ENCODE assay signal across 9 mouse cellular contexts in the genomic region with DNA sequence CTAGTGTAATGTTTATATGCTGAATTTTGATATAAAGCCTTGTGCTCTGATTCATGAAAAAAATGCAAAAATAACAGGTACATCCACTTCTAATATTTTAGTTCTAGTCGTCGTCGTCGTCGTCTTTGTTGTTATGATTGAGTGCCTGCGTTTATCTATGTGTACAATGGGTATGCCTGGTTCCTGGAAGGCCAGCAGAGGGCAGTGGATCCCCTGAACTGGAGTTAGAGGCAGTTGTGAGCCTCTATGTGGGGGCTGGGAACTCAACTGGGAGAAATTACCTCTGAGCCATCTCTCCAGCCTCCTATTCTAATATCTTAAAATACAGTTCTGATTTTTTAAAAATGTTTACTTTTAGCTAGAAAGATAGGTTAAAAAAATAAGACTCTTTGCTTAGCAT. TPM values are rescaled to one million over a fixed set of nuclear protein-coding genes. Genes with fewer than 3 reads are reported as not detected.
DNase-seq lines count a peak whose midpoint lies in the region; ATAC-seq and TF ChIP-seq lines count a peak whose summit lies in the region.
"Had no signal": no experiment of that assay in that cellular context is flagged by ENCODE, and none has a peak within 500 bp of the region (broad histone marks: within the 10 kb centered on the region; RNA-seq: fewer than 3 reads in every experiment).

No protein-coding gene starts in this region.

- H3K36me3 ChIP-seq in ES-E14 (ENCODE audit: control insufficient read depth, insufficient read depth, low read length, poor library complexity, severe bottlenecking), result no peaks in the 10 kb centered on the region
- H3K36me3 ChIP-seq in forebrain, embryonic 15.5 days, result no peaks in the 10 kb centered on the region

- no peak overlapping the region for H3K4me3 ChIP-seq in layer of hippocampus, adult 2 months
- H3K4me3 ChIP-seq in ES-E14 (ENCODE audit: insufficient read depth in 1 of 2, low read depth in 1 of 2, low read length in 2 of 2, poor library complexity in 1 of 2, severe bottlenecking in 1 of 2), result no peak overlapping the region
- H3K4me3 ChIP-seq in forebrain, embryonic 15.5 days, result no peak overlapping the region

- DNase-seq in cerebellum, postnatal 10 days, result peak; percentile 47 to 50
- DNase-seq in cerebellum, adult 11 months, result no peak
- DNase-seq in layer of hippocampus, adult 2 months (ENCODE audit: low spot score in 2 of 2), result no peak
- no peak for DNase-seq in layer of hippocampus, postnatal 25 days (ENCODE audit: extremely low spot score in 1 of 2, low spot score in 1 of 2)
- DNase-seq in ES-E14 (ENCODE audit: low read depth, low spot score), result peak; percentile 24
- DNase-seq in naive thymus-derived CD4-positive, alpha-beta T cell, adult 2 months (ENCODE audit: low read depth), result peak; percentile 16
- no peak for DNase-seq in left cerebral cortex, adult 9 months (ENCODE audit: low spot score in 2 of 2)
- DNase-seq: gastrocnemius, postnatal 10 days had no signal

- ATAC-seq in forebrain, embryonic 15.5 days (replicated peaks), result no peak

- no peak overlapping the region for H3K4me2 ChIP-seq in forebrain, embryonic 15.5 days (replicated peaks)

- peak; percentile 28; the same call in 1 of the 2 replicates for TF ChIP-seq CTCF in layer of hippocampus, adult 2 months (conservative IDR thresholded peaks at IDR 0.05)

- H3K9me3 ChIP-seq in ES-E14 (ENCODE audit: control insufficient read depth, insufficient read depth, low read depth, low read length), result no peaks in the 10 kb centered on the region
- no peaks in the 10 kb centered on the region for H3K9me3 ChIP-seq in forebrain, embryonic 15.5 days

- no peak overlapping the region for H3K9ac ChIP-seq in ES-E14 (ENCODE audit: insufficient read depth, low read depth, low read length, poor library complexity, severe bottlenecking)
- H3K9ac ChIP-seq in forebrain, embryonic 15.5 days (replicated peaks), result no peak overlapping the region

- in situ Hi-C loops in ES-E14 (cut with MboI; ENCODE audit: low sequenced_read_pairs in 2 of 2, unreplicated experiment in 2 of 2), result no loop called here

- 56% methylated on average over 6 of the region's 6 CpGs for WGBS in forebrain, embryonic 15.5 days

- H3K4me1 ChIP-seq in ES-E14 (ENCODE audit: control insufficient read depth in 2 of 2, insufficient read depth in 2 of 2, low read length in 2 of 2, poor library complexity in 1 of 2), result no peaks in the 10 kb centered on the region
- H3K4me1 ChIP-seq in forebrain, embryonic 15.5 days, result no peaks in the 10 kb centered on the region

- no peak overlapping the region for H3K27ac ChIP-seq in layer of hippocampus, adult 2 months
- H3K27ac ChIP-seq in ES-E14 (ENCODE audit: insufficient read depth, low read depth, low read length, poor library complexity, severe bottlenecking), result no peak overlapping the region
- no peak overlapping the region for H3K27ac ChIP-seq in forebrain, embryonic 15.5 days (replicated peaks)

- H3K27me3 ChIP-seq in forebrain, embryonic 15.5 days, result no peaks in the 10 kb centered on the region

TF ChIP-seq in ES-E14, 5 proteins besides CTCF, POLR2A, EP300 and RAD21:
- no peak for TF ChIP-seq HCFC1 (IDR thresholded peaks at IDR 0.05; ENCODE audit: borderline replicate concordance, insufficient read depth, low read length)
- no peak for TF ChIP-seq ZC3H11A (IDR thresholded peaks at IDR 0.05; ENCODE audit: borderline replicate concordance, low read depth, low read length)
- TF ChIP-seq MAFK (IDR thresholded peaks at IDR 0.05; ENCODE audit: insufficient read depth, low read depth, low read length), result no peak
- no peak for TF ChIP-seq ZNF384 (IDR thresholded peaks at IDR 0.05; ENCODE audit: low read depth, low read length)
- TF ChIP-seq CHD2 (IDR thresholded peaks at IDR 0.05; ENCODE audit: low read depth, low read length), result no peak

RNA-seq across cellular contexts. Expression of gene Colq, which starts 14.4 kb away (rescaled TPM):
- under 1 TPM in 1 of 2 experiments, not detected in 1; 0.41 TPM for total RNA-seq in layer of hippocampus, adult 2 months (2021)
- under 1 TPM; 0.54 to 0.75 TPM for total RNA-seq in layer of hippocampus, postnatal 25 days (2021)
- 0.18 TPM in 1 of 2 replicates, not detected in the other for total RNA-seq in ES-E14 (2012; rRNA removed)
- polyA plus RNA-seq in forebrain, embryonic 15.5 days (2015; fragmentation: Nextera tagmentation; extraction: Ambion mirVana), result not detected in 2 replicates

RNA-seq across cellular contexts. Expression of gene Gm49387, which starts 35.2 kb away (rescaled TPM):
- total RNA-seq in layer of hippocampus, adult 2 months (2021), result under 1 TPM in 1 of 2 experiments, not detected in 1; 0.95 TPM
- not detected for total RNA-seq in layer of hippocampus, postnatal 25 days (2021)
- not detected in 2 replicates for total RNA-seq in ES-E14 (2012; rRNA removed)
- 0.37 and 0.78 TPM in 2 replicates for polyA plus RNA-seq in forebrain, embryonic 15.5 days (2015; fragmentation: Nextera tagmentation; extraction: Ambion mirVana)

RNA-seq across cellular contexts. Expression of gene Btd, which starts 35.3 kb away (rescaled TPM):
- total RNA-seq in layer of hippocampus, adult 2 months (2021), result 1 to 10 TPM; 9.6 TPM
- 1 to 10 TPM; 9.0 to 10.0 TPM for total RNA-seq in layer of hippocampus, postnatal 25 days (2021)
- total RNA-seq in ES-E14 (2012; rRNA removed), result 8.1 and 11.6 TPM in 2 replicates
- 15.1 and 16.6 TPM in 2 replicates for polyA plus RNA-seq in forebrain, embryonic 15.5 days (2015; fragmentation: Nextera tagmentation; extraction: Ambion mirVana)

RNA-seq across cellular contexts. Expression of gene Hacl1, which starts 35.6 kb away (rescaled TPM):
- total RNA-seq in layer of hippocampus, adult 2 months (2021), result 1 to 10 TPM; 7.0 to 9.4 TPM
- total RNA-seq in layer of hippocampus, postnatal 25 days (2021), result 1 to 10 TPM; 7.6 to 9.3 TPM
- 6.2 and 8.4 TPM in 2 replicates for total RNA-seq in ES-E14 (2012; rRNA removed)
- polyA plus RNA-seq in forebrain, embryonic 15.5 days (2015; fragmentation: Nextera tagmentation; extraction: Ambion mirVana), result 5.9 and 9.3 TPM in 2 replicates

Comparison
In these comparisons a context has a peak if more than half of its experiments do, and no peak if none do; other contexts are left out.
1. DNase-seq: peak in cerebellum, postnatal 10 days (2 of 2), ES-E14 (single experiment) and naive thymus-derived CD4-positive, alpha-beta T cell, adult 2 months (single experiment); none in cerebellum, adult 11 months (single experiment), layer of hippocampus, adult 2 months (0 of 2), layer of hippocampus, postnatal 25 days (0 of 2) and left cerebral cortex, adult 9 months (0 of 2).